15 mouse cellular contexts compared by ENCODE assay signal in the genomic region with DNA sequence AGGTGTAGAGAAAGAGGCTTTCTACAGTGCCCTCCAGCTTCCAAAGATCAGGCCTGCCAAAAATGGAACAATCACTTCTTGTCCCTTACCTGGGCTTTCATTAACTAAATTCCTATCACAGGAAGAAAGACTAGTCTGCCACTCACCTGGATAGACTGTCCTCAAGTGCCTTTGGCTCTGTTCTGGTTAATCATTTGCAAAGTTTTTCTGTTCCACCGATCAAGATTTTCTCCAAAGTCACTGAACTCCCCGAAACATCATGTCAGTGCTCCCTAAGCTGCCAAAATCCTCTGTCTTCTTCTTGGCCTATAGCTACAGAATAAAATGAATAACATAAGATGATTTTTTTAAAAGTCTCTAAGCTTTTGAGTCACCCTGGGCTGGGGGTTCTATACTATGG.
"Had no signal": no experiment of that assay in that cellular context is flagged by ENCODE, and none has a peak within 500 bp of the region (broad histone marks: within the 10 kb centered on the region; RNA-seq: fewer than 3 reads in every experiment).

No protein-coding gene starts in this region.

- H3K4me1 ChIP-seq: megakaryocyte, embryonic 14.5 days; midbrain, embryonic 15.5 days had no signal

- H3K27ac ChIP-seq: hindbrain, embryonic 12.5 days; left cerebral cortex, adult 2 months; limb, embryonic 10.5 days; liver, embryonic 13.5 days; macrophage; midbrain, embryonic 15.5 days; neural tube, embryonic 12.5 days; stomach, postnatal 0 days had no signal

- H3K4me2 ChIP-seq: hindbrain, embryonic 12.5 days; liver, embryonic 13.5 days; midbrain, embryonic 11.5 days; midbrain, embryonic 15.5 days; neural tube, embryonic 12.5 days had no signal

- ATAC-seq: hindbrain, embryonic 16.5 days; inflammation-experienced regulatory T-cells, adult 6 months; intestine, postnatal 0 days; liver, postnatal 0 days; midbrain, embryonic 15.5 days had no signal

- H3K4me3 ChIP-seq: hindbrain, embryonic 12.5 days; left cerebral cortex, adult 2 months; limb, embryonic 10.5 days; liver, embryonic 13.5 days; megakaryocyte, embryonic 14.5 days; midbrain, embryonic 15.5 days; neural tube, embryonic 12.5 days had no signal

- H3K36me3 ChIP-seq: hindbrain, embryonic 12.5 days; limb, embryonic 10.5 days; liver, embryonic 13.5 days; midbrain, embryonic 15.5 days; neural tube, embryonic 12.5 days had no signal

- DNase-seq: liver, embryonic 13.5 days; liver, postnatal 0 days; thymus, postnatal 14 days had no signal

- H3K9ac ChIP-seq: hindbrain, embryonic 12.5 days; liver, embryonic 13.5 days; liver, postnatal 0 days; midbrain, embryonic 15.5 days; neural tube, embryonic 12.5 days had no signal

- H3K27me3 ChIP-seq: hindbrain, embryonic 12.5 days; midbrain, embryonic 15.5 days; neural tube, embryonic 12.5 days had no signal

- H3K9me3 ChIP-seq: hindbrain, embryonic 12.5 days; limb, embryonic 10.5 days; liver, embryonic 13.5 days; megakaryocyte, embryonic 14.5 days; midbrain, embryonic 15.5 days; neural tube, embryonic 12.5 days had no signal
